ENCODE assay signal across 8 mouse cellular contexts in genomic region chr1:193449394-193450103, GRCm38 (mm10).
DNase-seq lines count a peak whose midpoint lies in the region; ATAC-seq and TF ChIP-seq lines count a peak whose summit lies in the region.

No protein-coding gene starts in this region.

- 30% methylated on average over 7 of the region's 7 CpGs for WGBS in thymus, adult 2 months
- WGBS in intestine, postnatal 0 days: 9% methylated on average over 7 of the region's 7 CpGs
- WGBS in limb, embryonic 12.5 days: 15% methylated on average over 7 of the region's 7 CpGs

- peaks cover 40% of the 10 kb centered on the region for H3K4me1 ChIP-seq in thymus, adult 2 months (replicated peaks; ENCODE audit: control insufficient read depth, insufficient read depth, low read length)
- H3K4me1 ChIP-seq in intestine, postnatal 0 days (replicated peaks; ENCODE audit: control insufficient read depth, insufficient read depth, low read length): 0 out of 2 replicates have a peak, but pooled peaks cover 3% of the 10 kb centered on the region
- peaks cover 14% of the 10 kb centered on the region; the same call in 1 of the 2 replicates for H3K4me1 ChIP-seq in limb, embryonic 12.5 days (replicated peaks)

- H3K9ac ChIP-seq in intestine, postnatal 0 days (ENCODE audit: low read depth, low read length): no peak overlapping the region
- H3K9ac ChIP-seq in limb, embryonic 12.5 days (replicated peaks): no peak overlapping the region

- no peak overlapping the region for H3K4me2 ChIP-seq in intestine, postnatal 0 days (replicated peaks; ENCODE audit: low read depth)
- no peak overlapping the region for H3K4me2 ChIP-seq in limb, embryonic 12.5 days
- H3K4me2 ChIP-seq in myocyte (ENCODE audit: low read depth): peak overlapping the region; percentile 34

- peak; percentile 2; the same call in 1 of the 2 replicates for ATAC-seq in intestine, postnatal 0 days
- ATAC-seq in limb, embryonic 12.5 days (ENCODE audit: insufficient number of reproducible peaks, insufficient read depth, low FRiP score, low TSS enrichment, low read depth): no peak

- H3K36me3 ChIP-seq in thymus, adult 2 months (ENCODE audit: control insufficient read depth, insufficient read depth, low read length): no peaks in the 10 kb centered on the region
- H3K36me3 ChIP-seq in intestine, postnatal 0 days (ENCODE audit: control insufficient read depth, insufficient read depth): no peaks in the 10 kb centered on the region
- no peaks in the 10 kb centered on the region for H3K36me3 ChIP-seq in limb, embryonic 12.5 days
- no peaks in the 10 kb centered on the region for H3K36me3 ChIP-seq in myocyte (ENCODE audit: control insufficient read depth, insufficient read depth)

- peak; percentile 27 for DNase-seq in thymus, adult 2 months
- DNase-seq in thymus, adult 18-20 months: no peak
- DNase-seq in cerebellum, postnatal 36 days: peak; percentile 15 to 46
- peak; percentile 75 to 79 for DNase-seq in heart, adult 18-20 months
- DNase-seq in thymus, postnatal 14 days: peak; percentile 24

- H3ac ChIP-seq in myocyte (ENCODE audit: control insufficient read depth, insufficient read length): no peak overlapping the region

- peak overlapping the region; percentile 69; the same call in 1 of the 2 replicates for H3K27ac ChIP-seq in thymus, adult 2 months (ENCODE audit: control insufficient read depth, insufficient read depth, low read length)
- H3K27ac ChIP-seq in intestine, postnatal 0 days (ENCODE audit: low read depth, low read length): no peak overlapping the region
- peak overlapping the region; percentile 78 for H3K27ac ChIP-seq in limb, embryonic 12.5 days

- H3K9me3 ChIP-seq in intestine, postnatal 0 days (ENCODE audit: control insufficient read depth): no peaks in the 10 kb centered on the region
- no peaks in the 10 kb centered on the region for H3K9me3 ChIP-seq in limb, embryonic 12.5 days

- no peak overlapping the region for H3K4me3 ChIP-seq in thymus, adult 2 months (ENCODE audit: control insufficient read depth, insufficient read depth, low read length)
- no peak overlapping the region for H3K4me3 ChIP-seq in intestine, postnatal 0 days (ENCODE audit: low read depth, low read length)
- H3K4me3 ChIP-seq in limb, embryonic 12.5 days (replicated peaks): no peak overlapping the region
- H3K4me3 ChIP-seq in myocyte: no peak overlapping the region

- TF ChIP-seq POLR2A in thymus, adult 2 months (IDR thresholded peaks at IDR 0.05; ENCODE audit: control insufficient read depth, extremely low read depth, insufficient read depth, low read length, poor library complexity): no peak
- TF ChIP-seq POLR2A in myocyte (IDR thresholded peaks at IDR 0.05; ENCODE audit: insufficient read length, low read depth): no peak

- no peaks in the 10 kb centered on the region for H3K79me2 ChIP-seq in myocyte (ENCODE audit: control insufficient read depth, insufficient read depth)

- H3K27me3 ChIP-seq in thymus, adult 2 months (ENCODE audit: control insufficient read depth, insufficient read depth, low read length): no peaks in the 10 kb centered on the region
- H3K27me3 ChIP-seq in intestine, postnatal 0 days (replicated peaks; ENCODE audit: control insufficient read depth, insufficient read depth, low read length): no peaks in the 10 kb centered on the region
- H3K27me3 ChIP-seq in limb, embryonic 12.5 days: no peaks in the 10 kb centered on the region
- H3K27me3 ChIP-seq in myocyte (ENCODE audit: control insufficient read depth, insufficient read depth, insufficient read length): no peaks in the 10 kb centered on the region

- TF ChIP-seq CTCF in thymus, adult 2 months (IDR thresholded peaks at IDR 0.05; ENCODE audit: borderline replicate concordance, control insufficient read depth, extremely low read depth, insufficient read depth, low read length, poor library complexity): no peak
- peak; percentile 81 for TF ChIP-seq CTCF in intestine, postnatal 0 days (IDR thresholded peaks at IDR 0.05; ENCODE audit: low read depth)

TF ChIP-seq in myocyte, 11 proteins besides CTCF, POLR2A, EP300 and RAD21:
- peak; percentile 72 for TF ChIP-seq USF1 (IDR thresholded peaks at IDR 0.05; ENCODE audit: low read depth)
- no peak for TF ChIP-seq MAX (IDR thresholded peaks at IDR 0.05; ENCODE audit: low read depth)
TF ChIP-seq in myocyte: peak in this region for 1.

Comparison
In these comparisons a context has a peak if more than half of its experiments do, and no peak if none do; other contexts are left out.
1. DNase-seq: peak in thymus, adult 2 months (single experiment), cerebellum, postnatal 36 days (2 of 2), heart, adult 18-20 months (2 of 2) and thymus, postnatal 14 days (single experiment); none in thymus, adult 18-20 months (0 of 2).